Mouse (Mus musculus) ZHBTc4 (cell line): Measurements from ENCODE around the gene Pik3ca.

Experiments used
- DNase-seq: peaks from one replicate; pipeline ENCODE4 v3.0.0-alpha.2; 2011; ENCODE audit warnings: low read depth, low spot score

The Pik3ca gene

GRCm38 (mm10) chr3:32496711-32497070 lies 99.2 kb downstream of the Pik3ca start:
- no peak for DNase-seq

GRCm38 (mm10) chr3:32500346-32500745 lies 102.9 kb downstream of the Pik3ca start:
- no peak for DNase-seq

GRCm38 (mm10) chr3:32505841-32506240 lies 108.4 kb downstream of the Pik3ca start:
- no peak for DNase-seq

GRCm38 (mm10) chr3:32506366-32507225 lies 109.1 kb downstream of the Pik3ca start:
- DNase-seq, result no peak

- DNase-seq, result peak; percentile 82
Measured at GRCm38 (mm10) chr3:32508666-32509324, 111.3 kb downstream of the Pik3ca start.

GRCm38 (mm10) chr3:32509496-32510374 lies 112.3 kb downstream of the Pik3ca start, which contains the start of gene Zfp639:
TSS of gene Zfp639 (plus strand) at chr3:32510259.
- no peak for DNase-seq

- DNase-seq, result peak; percentile 97
Measured at GRCm38 (mm10) chr3:32510375-32511190, 113.1 kb downstream of the Pik3ca start.

- DNase-seq, result peak; percentile 42
Measured at GRCm38 (mm10) chr3:32511191-32511550, 113.7 kb downstream of the Pik3ca start.

- no peak for DNase-seq
Measured at GRCm38 (mm10) chr3:32512686-32513284, 115.3 kb downstream of the Pik3ca start.

- no peak for DNase-seq
Measured at GRCm38 (mm10) chr3:32513528-32513927, 116.1 kb downstream of the Pik3ca start.
